ENCODE assay signal across 7 mouse cellular contexts in the genomic region with DNA sequence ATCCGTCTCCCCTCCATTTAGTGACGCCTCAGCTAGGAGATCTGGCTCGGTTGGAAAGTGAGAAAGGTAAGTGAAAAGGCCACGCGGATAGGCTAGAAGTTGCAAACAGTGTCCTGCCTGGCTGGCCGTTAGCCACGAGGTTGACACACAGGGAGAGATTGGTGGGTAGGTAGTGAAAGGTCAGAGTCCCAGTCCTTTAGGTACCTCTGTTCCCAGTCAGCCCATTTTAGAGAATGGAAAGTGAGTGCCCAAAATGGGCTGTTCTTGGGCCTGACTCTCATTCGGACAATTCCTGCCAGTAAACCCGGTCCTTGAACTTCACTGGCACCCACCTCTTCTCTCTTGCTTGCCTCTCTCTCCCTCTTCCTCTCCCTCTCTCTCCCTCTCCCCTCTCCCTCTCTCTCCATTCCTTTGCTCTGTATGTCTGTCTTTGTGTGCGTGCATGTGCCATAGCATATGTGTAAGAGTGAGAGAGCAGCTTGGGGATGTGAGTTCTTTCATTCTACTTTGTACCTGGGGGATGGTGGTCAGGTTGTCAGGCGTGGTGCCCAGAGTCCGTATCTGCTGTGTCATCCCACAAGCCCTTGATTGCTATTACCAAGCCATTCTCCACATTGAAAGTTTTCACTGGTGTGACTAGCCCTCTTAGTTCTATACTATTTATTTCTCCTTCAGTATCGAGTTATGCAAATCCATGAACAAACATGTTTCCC. TPM values are rescaled to one million over a fixed set of nuclear protein-coding genes. Genes with fewer than 3 reads are reported as not detected.
DNase-seq lines count a peak whose midpoint lies in the region; ATAC-seq and TF ChIP-seq lines count a peak whose summit lies in the region.

A gene (minus strand): TSS at position 4 of the 713 bp plus-strand sequence.

- no peaks in the 10 kb centered on the region for H3K27me3 ChIP-seq in heart, embryonic 11.5 days (ENCODE audit: control insufficient read depth, insufficient read depth, low read length)
- no peaks in the 10 kb centered on the region for H3K27me3 ChIP-seq in midbrain, embryonic 15.5 days (replicated peaks)

- peaks cover 3% of the 10 kb centered on the region; the same call in 1 of the 2 replicates for H3K4me1 ChIP-seq in cortical plate, adult 2 months (ENCODE audit: control insufficient read depth, insufficient read depth, low read length)
- peaks cover 18% of the 10 kb centered on the region for H3K4me1 ChIP-seq in heart, embryonic 11.5 days (ENCODE audit: control insufficient read depth, insufficient read depth, low read length)
- H3K4me1 ChIP-seq in midbrain, embryonic 15.5 days, result peaks cover 37% of the 10 kb centered on the region

- no peaks in the 10 kb centered on the region for H3K9me3 ChIP-seq in heart, embryonic 11.5 days (replicated peaks; ENCODE audit: control insufficient read depth, low read length)
- H3K9me3 ChIP-seq in midbrain, embryonic 15.5 days, result no peaks in the 10 kb centered on the region

- peak within 1 kb of the TSS; percentile 64 for H3K4me2 ChIP-seq in heart, embryonic 11.5 days
- peak within 1 kb of the TSS; percentile 88 for H3K4me2 ChIP-seq in midbrain, embryonic 15.5 days

- no peak for ATAC-seq in heart, embryonic 11.5 days (replicated peaks; ENCODE audit: insufficient number of reproducible peaks, low FRiP score, low TSS enrichment)
- peak; percentile 74 for ATAC-seq in midbrain, embryonic 15.5 days (replicated peaks)

- no peak for TF ChIP-seq POLR2A in cortical plate, adult 2 months (IDR thresholded peaks at IDR 0.05; ENCODE audit: extremely low read depth, insufficient read depth, low read length)

- TF ChIP-seq CTCF in cortical plate, adult 2 months (IDR thresholded peaks at IDR 0.05; ENCODE audit: extremely low read depth, insufficient read depth, low read length), result no peak

- H3K9ac ChIP-seq in heart, embryonic 11.5 days (ENCODE audit: low read depth, low read length), result peak within 1 kb of the TSS; percentile 99
- H3K9ac ChIP-seq in midbrain, embryonic 15.5 days, result peak within 1 kb of the TSS; percentile 87

- peaks cover 11% of the 10 kb centered on the region for H3K36me3 ChIP-seq in heart, embryonic 11.5 days (ENCODE audit: control insufficient read depth, insufficient read depth, low read length)
- peaks cover 4% of the 10 kb centered on the region; the same call in 1 of the 2 replicates for H3K36me3 ChIP-seq in midbrain, embryonic 15.5 days (replicated peaks)

- no peak for DNase-seq in thymus, postnatal 0 days (ENCODE audit: low spot score)
- no peak for DNase-seq in thymus, postnatal 36 days
- DNase-seq in left cerebral cortex, adult 8-10 months (ENCODE audit: low spot score in 2 of 2), result no peak
- no peak for DNase-seq in T-cell, adult 2 months (ENCODE audit: low spot score)

- 20% methylated on average over 13 of the region's 13 CpGs for WGBS in heart, embryonic 11.5 days (ENCODE audit: insufficient replicate concordance)
- 23% methylated on average over 13 of the region's 13 CpGs for WGBS in midbrain, embryonic 15.5 days

- peak within 1 kb of the TSS; percentile 56 for H3K4me3 ChIP-seq in cortical plate, adult 2 months (ENCODE audit: insufficient read depth, low read length)
- peak within 1 kb of the TSS; percentile 99 for H3K4me3 ChIP-seq in heart, embryonic 11.5 days (ENCODE audit: low read depth, low read length)
- H3K4me3 ChIP-seq in midbrain, embryonic 15.5 days, result peak within 1 kb of the TSS; percentile 96

- peak within 1 kb of the TSS; percentile 20; the same call in 1 of the 2 replicates for H3K27ac ChIP-seq in cortical plate, adult 2 months (ENCODE audit: insufficient read depth, low read length)
- peak within 1 kb of the TSS; percentile 89 for H3K27ac ChIP-seq in heart, embryonic 11.5 days (ENCODE audit: low read depth, low read length)
- peak within 1 kb of the TSS; percentile 85 for H3K27ac ChIP-seq in midbrain, embryonic 15.5 days

RNA-seq across cellular contexts. Expression of the gene that starts here (rescaled TPM):
- polyA plus RNA-seq in thymus, postnatal 0 days (2015; fragmentation: Nextera tagmentation; extraction: Ambion mirVana), result 104 and 116 TPM in 2 replicates
- polyA plus RNA-seq in cortical plate, adult 2 months (2012; rRNA removed), result 96.2 and 99.0 TPM in 2 replicates
- 105 and 119 TPM in 2 replicates for polyA plus RNA-seq in heart, embryonic 11.5 days (2014; fragmentation: Nextera tagmentation; extraction: Ambion mirVana)
- 10 to 100 TPM; 76.4 to 87.8 (median 81.6) TPM for total RNA-seq in left cerebral cortex, adult 8-10 months (2022)
- polyA plus RNA-seq in midbrain, embryonic 15.5 days (2015; fragmentation: Nextera tagmentation; extraction: Ambion mirVana), result 122 and 130 TPM in 2 replicates

Comparison
In these comparisons a context has a peak if more than half of its experiments do, and no peak if none do; other contexts are left out.
1. H3K27ac ChIP-seq: peak in every context shown above with its lines; median percentile 89 in heart, embryonic 11.5 days; 85 in midbrain, embryonic 15.5 days; 20 in cortical plate, adult 2 months.